Mouse (Mus musculus): Measurements from ENCODE around the gene Snx9. TPM values are rescaled to one million over a fixed set of nuclear protein-coding genes. Genes with fewer than 3 reads are reported as not detected.

The Snx9 gene
- total RNA-seq, 2 experiments from 2014 or later, result 9.8 to 13.3 TPM

DNA sequence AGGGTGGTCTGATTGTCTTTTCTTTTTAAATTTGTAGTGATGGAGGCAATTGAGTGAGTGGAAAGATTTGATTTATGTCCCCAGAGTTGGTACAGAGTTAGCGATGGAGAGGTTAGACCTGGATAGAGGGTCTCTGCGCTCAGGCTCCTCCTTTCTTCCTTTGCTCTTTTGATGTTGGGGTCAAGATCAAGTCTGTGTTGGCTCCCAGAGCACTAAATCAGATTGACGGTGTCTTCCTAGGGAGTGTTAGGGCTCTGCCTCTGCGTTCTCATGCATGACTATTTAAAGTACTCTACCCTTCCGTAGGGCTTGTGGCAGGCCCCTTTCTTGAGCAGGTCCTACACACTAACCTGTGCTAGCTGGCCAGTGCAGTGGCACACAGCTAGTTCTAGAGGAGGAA, 28.9 kb downstream of the Snx9 start:
- ATAC-seq (replicated peaks; ENCODE audit: low FRiP score, poor library complexity, severe bottlenecking), result no peak

DNA sequence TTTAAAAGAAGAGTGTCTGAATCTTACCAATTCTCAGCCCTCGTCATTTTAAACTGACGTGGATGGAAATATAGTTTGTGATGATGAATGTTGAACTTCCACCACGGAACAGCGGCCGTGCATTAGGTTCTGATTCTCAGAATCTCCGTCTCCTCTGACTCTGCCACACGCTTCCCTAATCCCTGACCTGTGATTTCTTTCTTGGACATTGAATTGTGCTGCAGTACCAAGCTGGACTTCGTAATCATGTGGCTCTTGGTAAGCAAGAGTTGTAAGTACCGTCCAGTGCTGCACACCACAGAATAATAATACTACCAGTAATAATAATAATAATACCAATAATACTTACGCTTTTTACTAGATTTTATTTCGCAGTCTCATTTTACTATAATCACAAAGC, 29.6 kb downstream of the Snx9 start:
- no peak for ATAC-seq (replicated peaks; ENCODE audit: low FRiP score, poor library complexity, severe bottlenecking)

DNA sequence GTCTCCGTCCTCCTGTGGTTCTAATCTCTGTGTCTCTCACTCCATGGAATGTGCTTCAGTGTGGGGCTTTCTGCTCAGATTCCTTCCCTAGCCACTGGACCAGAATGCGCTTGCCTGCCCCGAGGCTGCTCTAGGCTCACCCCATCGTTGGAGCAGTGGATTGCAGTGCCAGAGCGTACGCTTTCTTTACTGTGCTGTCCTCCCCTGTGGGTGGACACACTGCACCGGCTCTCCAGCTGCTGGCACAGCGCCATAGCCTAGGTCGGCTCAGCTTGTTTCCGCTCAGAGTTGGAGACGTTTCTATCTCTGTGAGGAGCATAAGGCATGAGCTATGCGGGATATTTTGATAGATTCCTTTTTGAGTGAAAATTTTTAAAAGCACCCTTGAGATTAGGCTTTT, 31.4 kb downstream of the Snx9 start:
- ATAC-seq (replicated peaks; ENCODE audit: low FRiP score, poor library complexity, severe bottlenecking), result no peak

DNA sequence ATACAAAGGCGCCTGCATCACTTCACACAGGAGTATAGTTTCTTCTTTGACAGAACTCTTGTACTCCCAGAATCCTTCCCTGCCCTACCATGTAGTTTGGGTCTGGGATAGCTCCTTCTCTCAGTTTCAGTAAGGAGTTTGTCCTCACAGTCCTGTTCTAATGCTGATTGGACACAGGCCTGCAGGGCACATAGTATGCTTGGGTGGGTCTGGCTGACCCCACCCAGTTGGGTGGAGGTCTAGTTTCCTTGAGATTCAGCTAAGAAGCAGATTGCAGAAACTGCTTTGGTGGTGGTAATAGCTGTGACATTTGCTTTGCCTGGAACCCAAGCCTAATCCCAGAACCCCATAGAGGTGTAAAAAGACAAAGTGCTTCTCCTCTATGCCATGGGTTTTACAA, 33.4 kb downstream of the Snx9 start:
- no peak for ATAC-seq (replicated peaks; ENCODE audit: low FRiP score, poor library complexity, severe bottlenecking)

DNA sequence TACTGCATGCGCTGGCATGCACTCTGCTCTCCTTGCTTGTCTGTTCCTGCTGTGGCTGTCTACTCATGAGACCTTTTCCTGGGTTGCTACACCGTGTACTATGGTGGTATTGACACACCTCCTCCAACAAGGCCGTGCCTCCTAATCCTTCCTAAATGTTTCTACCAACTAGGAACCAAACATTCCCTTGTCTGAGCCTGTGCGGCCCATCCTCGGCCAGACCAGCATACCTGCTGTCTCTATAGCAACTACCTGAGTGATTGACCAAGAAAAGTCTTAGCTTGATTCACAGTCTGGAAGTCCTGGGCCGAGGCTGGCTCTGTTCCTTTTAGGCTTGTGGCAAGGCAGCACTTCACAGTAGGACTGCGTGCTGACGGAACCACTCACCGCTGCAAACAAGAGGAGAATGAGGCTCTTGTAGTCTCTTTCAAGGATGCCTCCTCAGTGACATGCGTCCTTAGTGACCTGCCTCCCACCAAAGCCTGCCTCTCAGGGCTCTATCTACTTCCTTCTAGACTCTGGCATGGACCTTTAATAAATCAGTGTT, 36.6 kb downstream of the Snx9 start:
- no peak for ATAC-seq (replicated peaks; ENCODE audit: low FRiP score, poor library complexity, severe bottlenecking)

DNA sequence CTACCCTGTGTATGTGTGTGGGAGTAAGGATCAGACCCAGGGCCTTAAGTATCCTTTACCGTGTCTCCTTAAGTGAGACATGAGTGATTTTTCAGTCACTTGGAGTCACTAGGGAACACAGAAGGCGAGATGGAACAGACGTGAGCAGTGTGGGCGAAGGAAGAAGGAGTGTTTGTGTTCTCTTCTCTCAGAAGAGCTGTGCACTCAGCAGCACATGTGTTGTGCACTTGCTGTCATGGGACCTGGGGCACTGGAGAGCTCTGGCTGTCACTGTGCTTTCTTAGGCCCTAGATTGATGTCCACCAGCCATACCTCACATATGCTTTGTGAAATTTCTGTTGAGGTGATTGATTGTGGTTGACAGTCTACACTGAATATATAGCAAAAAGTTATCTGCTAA, 37.7 kb downstream of the Snx9 start:
- no peak for ATAC-seq (replicated peaks; ENCODE audit: low FRiP score, poor library complexity, severe bottlenecking)

DNA sequence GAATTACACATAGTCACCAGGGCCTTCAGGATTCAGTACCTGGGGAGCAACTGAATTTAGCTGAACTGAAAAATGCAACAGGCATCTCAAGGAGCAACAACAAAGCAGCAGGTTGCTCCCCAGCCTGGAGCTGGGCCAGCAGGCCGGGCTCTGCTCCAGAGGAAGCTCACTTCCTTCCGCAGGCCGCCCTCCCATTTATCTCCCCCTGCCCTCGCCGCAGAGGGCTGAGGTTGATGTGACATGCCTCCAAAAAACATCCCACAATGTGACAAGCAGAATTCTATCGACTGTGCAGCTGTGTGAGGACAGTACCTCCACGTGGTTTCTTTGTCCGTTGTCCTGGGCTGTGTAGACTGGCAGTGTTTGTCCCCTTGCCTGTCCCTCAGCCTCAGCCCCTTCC, 44.3 kb downstream of the Snx9 start:
- no peak for ATAC-seq (replicated peaks; ENCODE audit: low FRiP score, poor library complexity, severe bottlenecking)

DNA sequence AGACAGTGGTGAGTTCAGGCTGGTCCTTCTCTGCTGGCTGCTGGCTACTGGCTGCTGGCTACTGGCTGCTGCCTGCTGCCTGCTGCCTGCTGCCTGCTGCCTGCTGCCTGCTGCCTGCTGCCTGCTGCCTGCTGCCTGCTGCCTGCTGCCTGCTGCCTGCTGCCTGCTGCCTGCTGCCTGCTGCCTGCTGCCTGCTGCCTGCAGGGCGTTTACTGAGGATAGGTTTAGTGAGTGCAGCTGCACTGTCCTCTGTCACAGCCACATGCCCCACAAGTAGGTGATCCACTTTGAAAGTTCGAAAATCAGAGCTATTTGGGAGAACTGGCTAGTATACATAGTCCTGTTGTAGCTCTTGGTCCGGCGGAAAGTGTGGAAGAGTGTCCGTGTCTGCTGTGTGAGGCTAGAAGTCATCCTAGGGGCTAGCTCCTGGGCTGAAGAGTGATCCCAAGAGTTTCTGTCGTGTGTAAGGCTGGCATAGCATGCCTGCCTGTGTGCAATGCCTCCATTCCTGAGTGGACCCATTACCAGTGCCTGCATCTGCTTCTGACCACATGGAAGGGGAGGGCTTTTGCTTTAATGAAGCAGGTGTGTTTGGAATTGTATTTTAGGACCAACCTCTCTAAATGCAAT, 45.2 kb downstream of the Snx9 start:
- ATAC-seq (replicated peaks; ENCODE audit: low FRiP score, poor library complexity, severe bottlenecking), result no peak

DNA sequence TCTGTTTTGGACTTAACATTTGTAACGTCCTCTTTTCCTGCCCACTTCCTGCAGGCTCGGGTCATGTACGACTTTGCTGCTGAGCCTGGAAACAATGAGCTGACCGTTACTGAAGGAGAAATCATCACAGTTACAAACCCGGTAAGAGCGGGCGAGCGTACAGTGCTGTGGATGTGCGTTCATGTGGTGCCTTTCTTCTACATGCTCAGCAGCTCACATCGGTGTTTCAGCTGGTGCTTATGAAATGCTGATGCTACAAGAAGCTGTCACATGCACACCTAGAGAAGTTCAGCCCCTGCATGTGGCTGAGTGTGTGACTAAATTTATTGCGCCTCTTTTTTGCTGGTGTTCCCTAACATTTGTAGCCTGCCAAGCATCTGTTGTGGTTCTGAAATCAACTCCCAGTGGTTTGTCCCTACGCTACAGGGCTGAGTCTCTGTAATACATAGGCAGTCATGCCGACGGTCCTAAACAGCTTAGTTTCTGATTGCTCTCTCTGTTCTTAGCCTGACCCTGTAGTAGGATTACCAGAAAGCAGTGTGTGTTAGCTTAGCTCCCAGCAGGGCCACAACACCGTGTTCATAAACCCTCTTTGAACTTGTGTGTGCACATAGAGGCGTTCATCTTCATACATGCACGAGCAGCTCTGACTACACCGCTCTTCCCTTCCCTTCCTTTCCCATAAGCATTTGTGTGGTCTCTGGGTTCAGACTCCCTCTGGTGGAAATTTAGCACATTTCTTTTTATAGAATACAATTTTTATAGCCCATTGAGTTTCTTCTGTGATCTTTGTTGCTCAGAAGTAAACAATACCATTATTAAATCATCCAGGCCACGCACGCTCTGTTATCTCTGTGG, 46.0 kb downstream of the Snx9 start:
- ATAC-seq (replicated peaks; ENCODE audit: low FRiP score, poor library complexity, severe bottlenecking), result no peak

DNA sequence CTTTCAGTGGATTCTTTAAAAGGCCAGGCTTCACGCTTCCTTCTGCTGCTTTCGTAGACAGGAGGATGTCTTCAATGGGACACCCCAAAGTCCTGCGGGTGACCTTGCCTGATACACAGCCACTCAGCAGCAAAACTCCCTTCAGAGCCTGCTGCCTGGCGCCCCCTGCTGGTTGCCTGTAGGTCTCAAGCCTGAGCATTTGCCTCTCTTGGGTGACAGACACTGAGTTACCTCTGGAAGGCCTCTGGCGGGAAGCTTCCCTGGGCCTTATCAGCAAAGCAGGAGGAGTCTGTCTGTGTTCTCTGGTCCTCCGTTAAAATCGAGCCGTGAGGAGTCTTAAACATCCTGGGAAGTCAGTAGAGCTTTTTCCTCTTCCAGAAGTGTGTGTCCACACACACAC, 49.3 kb downstream of the Snx9 start:
- peak; percentile 72 for ATAC-seq (replicated peaks; ENCODE audit: low FRiP score, poor library complexity, severe bottlenecking)

DNA sequence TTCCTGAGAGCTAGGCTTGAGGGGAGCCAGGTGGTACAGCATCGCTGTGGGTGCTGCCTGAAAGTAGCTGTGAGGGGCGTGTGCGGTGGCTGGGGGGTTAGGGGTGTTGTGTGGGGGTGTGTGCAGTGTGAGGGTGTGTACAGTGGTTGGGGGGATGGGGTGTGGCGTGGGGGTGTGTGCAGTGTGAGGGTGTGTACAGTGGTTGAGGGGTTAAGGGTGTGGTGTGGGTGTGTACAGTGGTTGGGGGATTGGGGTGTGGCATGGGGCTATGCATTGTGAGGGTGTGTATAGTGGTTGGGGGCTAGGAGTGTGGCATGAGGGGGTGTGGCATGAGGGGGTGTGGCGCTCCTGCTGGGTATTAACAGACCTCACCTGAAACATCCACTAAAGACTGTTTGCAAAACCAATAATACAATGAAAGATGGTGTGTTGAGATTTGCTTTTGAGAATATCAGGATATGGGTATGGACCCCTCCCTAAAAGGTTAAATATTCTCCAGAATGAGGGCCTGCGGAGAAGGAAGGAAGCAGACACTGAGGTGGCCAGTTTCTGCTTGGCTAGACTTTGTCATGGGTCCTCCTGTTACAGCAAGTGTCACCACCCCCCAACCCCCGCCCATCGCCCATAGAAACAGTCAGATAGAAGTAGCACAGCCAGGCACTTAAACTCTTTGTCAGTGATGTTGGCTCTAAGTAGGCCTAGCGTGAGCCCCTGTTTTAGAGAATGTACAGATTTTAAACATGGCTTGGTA, 51.0 kb downstream of the Snx9 start:
- no peak for ATAC-seq (replicated peaks; ENCODE audit: low FRiP score, poor library complexity, severe bottlenecking)

DNA sequence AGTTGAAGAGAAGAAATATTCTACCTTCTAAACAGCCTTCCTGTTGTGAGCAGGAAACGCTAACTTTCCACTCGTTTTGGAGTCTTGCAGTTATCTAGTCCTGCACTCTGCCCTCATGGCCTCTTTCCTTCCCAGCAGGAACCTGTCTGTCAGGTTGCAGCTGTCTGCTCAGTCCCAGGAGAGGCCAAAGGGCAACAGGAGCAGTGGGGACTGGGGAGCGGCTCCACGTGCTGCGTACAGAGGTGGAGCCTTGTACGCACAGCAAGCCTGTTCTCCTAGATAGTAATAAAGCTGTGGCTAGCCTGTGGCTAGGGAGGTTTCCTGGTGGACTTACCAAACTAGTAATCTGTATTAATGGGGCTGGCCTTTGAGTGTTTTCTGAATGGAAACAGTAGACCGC, 52.0 kb downstream of the Snx9 start:
- no peak for ATAC-seq (replicated peaks; ENCODE audit: low FRiP score, poor library complexity, severe bottlenecking)

DNA sequence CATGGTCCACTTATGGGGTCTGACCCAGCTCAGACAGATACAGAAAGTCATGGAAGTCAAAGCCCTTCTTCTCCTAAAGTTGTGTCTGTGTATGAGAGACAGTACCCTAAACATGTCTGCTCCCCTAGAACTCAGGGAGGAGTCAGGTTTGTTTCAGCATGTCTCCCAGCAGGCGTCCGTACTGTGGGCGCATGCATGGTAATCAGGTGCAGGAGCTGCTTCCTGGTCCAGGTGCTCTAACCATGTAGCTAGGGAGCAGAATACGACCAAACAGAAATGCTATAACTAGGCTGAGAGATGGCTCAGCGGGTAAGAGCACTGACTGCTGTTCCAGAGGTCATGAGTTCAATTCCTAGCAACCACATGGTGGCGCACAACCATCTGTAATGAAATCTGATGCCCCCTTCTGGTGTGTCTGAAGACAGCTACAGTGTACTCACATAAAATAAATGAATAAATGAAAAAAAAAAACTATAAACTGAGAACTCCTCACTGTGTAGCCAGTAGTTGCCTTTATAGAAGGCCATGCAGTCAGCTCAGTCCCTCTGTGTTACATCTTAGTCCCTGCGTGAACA, 52.5 kb downstream of the Snx9 start:
- no peak for ATAC-seq (replicated peaks; ENCODE audit: low FRiP score, poor library complexity, severe bottlenecking)

DNA sequence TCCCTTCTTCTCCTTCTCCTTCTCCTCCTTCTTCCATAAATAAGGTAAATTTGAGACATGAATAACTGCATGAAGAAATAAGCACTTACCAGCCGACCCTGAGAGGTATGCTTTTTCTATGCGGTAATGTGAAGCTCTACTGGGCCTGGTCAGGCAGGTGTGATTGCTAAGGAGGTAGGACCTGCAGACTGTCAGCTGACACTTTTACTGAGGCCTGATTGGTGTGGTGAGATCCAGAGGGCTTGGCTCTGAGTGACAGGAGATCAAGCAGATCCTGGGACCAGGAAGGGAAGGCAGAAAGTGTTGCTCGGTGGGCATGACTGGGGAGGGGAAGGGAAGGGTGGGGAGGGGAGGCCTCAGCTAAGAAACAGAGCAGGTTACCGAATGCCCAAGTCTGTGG, 54.9 kb downstream of the Snx9 start:
- no peak for ATAC-seq (replicated peaks; ENCODE audit: low FRiP score, poor library complexity, severe bottlenecking)

DNA sequence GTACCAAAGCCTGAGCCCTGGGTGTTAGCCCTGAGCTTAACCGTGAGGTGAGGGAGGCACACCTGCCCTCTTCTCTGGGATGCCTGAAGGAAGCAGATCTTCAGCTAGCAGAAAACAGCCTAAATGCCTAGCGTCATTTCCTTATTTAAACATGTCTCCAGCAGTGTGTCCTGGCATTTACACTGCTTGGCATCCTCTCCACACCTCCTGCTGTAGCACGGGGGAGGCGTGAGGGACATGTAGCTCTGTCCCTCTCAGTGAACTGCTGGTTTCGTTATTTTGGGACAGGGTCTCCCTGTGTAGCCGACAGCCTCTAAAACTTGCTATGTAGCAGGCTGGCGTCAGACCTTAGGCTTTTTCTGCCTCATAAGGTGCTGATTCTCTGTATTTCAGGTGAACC, 55.5 kb downstream of the Snx9 start:
- no peak for ATAC-seq (replicated peaks; ENCODE audit: low FRiP score, poor library complexity, severe bottlenecking)

DNA sequence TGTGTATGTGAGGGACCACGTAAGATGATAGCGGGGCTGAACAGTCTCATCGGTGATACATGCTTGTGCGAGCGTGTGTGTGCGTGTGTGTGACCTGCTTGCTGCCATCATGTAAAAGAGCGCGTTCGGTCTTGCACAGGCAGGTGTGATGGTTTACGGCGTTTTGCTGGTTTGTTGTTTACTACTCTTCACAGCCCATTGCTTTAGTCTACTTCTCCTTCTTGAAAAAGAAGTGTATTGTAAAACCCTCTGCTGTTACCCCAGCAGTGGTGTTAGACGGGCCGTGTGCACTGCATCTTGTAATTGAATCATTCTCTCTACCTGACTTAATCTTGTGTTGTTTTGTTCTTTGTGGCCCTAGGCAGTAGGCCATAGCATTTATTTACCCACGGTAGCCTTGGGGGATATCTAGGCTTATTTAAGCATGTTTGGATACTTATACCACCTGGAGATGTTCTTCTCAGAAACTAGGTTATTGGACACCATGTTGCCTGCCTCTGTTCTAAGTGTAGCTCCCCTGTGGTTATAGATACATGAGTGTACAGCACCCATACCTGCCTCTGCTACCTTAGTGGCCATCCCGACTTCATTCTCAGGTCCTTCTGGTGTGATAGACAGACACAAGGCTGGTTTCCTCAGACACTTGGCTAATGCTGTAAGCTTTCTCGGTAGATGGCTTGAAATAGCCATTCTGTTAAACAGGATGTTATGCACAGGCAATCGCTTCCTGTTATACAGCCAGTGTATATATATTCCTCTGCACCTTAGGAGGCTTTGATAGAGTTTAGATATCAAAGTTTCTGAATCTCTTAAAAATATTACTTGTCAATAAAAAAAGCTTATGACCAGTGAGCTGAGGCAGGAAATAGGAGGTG, 56.4 kb downstream of the Snx9 start:
- no peak for ATAC-seq (replicated peaks; ENCODE audit: low FRiP score, poor library complexity, severe bottlenecking)

DNA sequence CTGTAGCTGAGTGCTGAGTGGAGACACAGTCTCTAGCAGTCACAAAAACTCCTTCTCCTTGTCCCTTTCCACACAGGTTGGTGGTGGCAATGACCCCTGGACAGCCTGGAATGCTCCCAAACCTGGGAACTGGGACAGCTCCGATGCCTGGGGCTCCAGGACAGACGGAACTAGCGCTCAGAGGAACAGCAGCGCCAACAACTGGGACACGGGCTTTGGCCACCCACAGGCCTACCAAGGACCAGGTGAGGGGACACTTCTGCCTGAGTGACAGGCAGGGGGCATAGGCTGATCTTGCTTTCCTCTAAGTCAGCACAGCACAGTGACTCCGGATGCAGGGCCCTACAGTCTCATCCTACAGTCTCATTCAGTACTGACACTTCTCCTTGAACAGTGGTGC, 58.1 kb downstream of the Snx9 start:
- ATAC-seq (replicated peaks; ENCODE audit: low FRiP score, poor library complexity, severe bottlenecking), result peak; percentile 52; the same call in 1 of the 2 replicates

DNA sequence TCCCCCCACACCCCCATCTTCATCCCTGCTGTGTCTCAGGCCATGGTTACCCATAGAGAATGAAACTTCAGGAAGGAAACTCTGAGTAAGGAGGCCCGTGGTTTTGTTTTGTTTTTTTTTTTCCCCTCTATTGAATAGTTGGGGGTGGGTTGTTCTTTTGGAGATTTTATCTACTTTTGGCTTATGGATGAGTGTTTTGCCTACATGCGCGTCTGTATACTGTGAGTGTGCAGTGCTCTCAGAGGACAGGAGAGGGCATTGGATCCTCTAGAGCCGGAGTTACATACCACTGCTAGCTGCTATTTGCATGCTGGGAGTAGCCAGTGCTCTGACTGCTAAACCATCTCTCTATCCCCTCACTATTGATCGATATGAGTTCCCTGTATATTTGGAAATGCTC, 60.3 kb downstream of the Snx9 start:
- ATAC-seq (replicated peaks; ENCODE audit: low FRiP score, poor library complexity, severe bottlenecking), result no peak

DNA sequence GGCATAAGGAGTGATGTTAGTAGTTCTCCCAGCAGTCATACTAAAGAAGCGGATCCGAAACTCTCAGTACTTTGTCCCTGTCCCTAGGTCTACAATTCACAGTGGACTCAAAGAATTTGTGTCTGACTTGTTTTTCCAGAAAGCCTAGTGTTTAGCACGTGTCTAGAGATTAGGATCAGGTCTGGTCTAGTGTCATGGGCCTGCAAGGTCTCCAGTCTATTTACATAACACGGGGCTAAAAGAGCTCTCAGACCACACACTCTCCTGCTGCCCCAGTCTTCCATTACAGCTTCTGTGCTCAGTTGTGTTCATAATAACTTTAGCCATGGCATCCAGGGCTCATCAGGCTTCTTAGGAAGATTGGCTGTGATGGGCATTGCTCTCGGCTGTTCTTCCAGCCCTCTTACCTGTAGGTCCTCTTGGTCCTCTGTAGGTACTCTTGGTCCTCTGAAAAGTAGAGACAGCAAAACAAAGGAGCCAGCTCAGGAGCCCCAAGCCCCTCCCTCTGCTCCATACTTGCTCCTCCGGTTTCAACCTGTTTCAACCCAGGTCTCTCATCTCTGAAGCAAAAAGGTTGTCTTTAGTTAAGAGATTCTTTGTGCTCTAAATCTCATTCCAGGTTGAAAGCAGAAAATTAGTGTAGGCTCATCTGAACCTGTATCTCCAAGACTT, 62.6 kb downstream of the Snx9 start:
- ATAC-seq (replicated peaks; ENCODE audit: low FRiP score, poor library complexity, severe bottlenecking), result no peak
